Mouse (Mus musculus) myocyte (in vitro differentiated cells): ENCODE results near the gene Dlg2. TPM values are rescaled to one million over a fixed set of nuclear protein-coding genes. Genes with fewer than 3 reads are reported as not detected.

Experiments used
- H3K27me3 ChIP-seq: one replicate; pipeline ENCODE4 v1.6.1; 2011; ENCODE audit not compliant: control insufficient read depth, insufficient read depth, insufficient read length
- H3K36me3 ChIP-seq: one replicate; pipeline ENCODE4 v1.6.1; 2011; ENCODE audit not compliant: control insufficient read depth, insufficient read depth
- H3K4me2 ChIP-seq: one replicate; pipeline ENCODE4 v1.6.1; 2011; ENCODE audit warnings: low read depth, control low read depth
- H3K4me3 ChIP-seq: one replicate; pipeline ENCODE4 v1.5.1; 2011; ENCODE audit warnings: mild to moderate bottlenecking, control low read depth, moderate library complexity
- H3K79me2 ChIP-seq: one replicate; pipeline ENCODE4 v1.6.1; 2011; ENCODE audit not compliant: control insufficient read depth, insufficient read depth
- H3ac ChIP-seq: one replicate; pipeline ENCODE4 v1.6.1; 2011; ENCODE audit not compliant: control insufficient read depth, insufficient read length
- CEBPB ChIP-seq: IDR thresholded peaks from 2 replicates; pipeline ENCODE4 v1.6.1; 2011; ENCODE audit warnings: mild to moderate bottlenecking, moderate library complexity; ENCODE audit not compliant: poor library complexity, insufficient read depth, severe bottlenecking
- E2F4 ChIP-seq: IDR thresholded peaks from one replicate; pipeline ENCODE4 v1.6.1; 2011; ENCODE audit warnings: mild to moderate bottlenecking, control low read depth, moderate library complexity; ENCODE audit not compliant: insufficient read depth
- MAX ChIP-seq: IDR thresholded peaks from one replicate; pipeline ENCODE4 v1.6.1; 2011; ENCODE audit warnings: low read depth, mild to moderate bottlenecking, control low read depth
- MYOD1 ChIP-seq, 3 experiments: IDR thresholded peaks; one replicate each; pipeline ENCODE4 v1.6.1; 2011; ENCODE audit warnings: control low read depth in 2 of 3, low read depth in 2 of 3, mild to moderate bottlenecking in 2 of 3, moderate library complexity in 1 of 3; ENCODE audit not compliant: insufficient read length in 2 of 3, control insufficient read depth in 1 of 3
- MYOG ChIP-seq, 3 experiments: IDR thresholded peaks; one replicate each; pipeline ENCODE4 v1.6.1; 2011; ENCODE audit warnings: control low read depth in 2 of 3, low read depth in 2 of 3, mild to moderate bottlenecking in 2 of 3; ENCODE audit not compliant: insufficient read length in 2 of 3, control insufficient read depth in 1 of 3, insufficient read depth in 1 of 3
- POLR2A ChIP-seq: IDR thresholded peaks from one replicate; pipeline ENCODE4 v1.6.1; 2011; ENCODE audit warnings: low read depth, mild to moderate bottlenecking, control low read depth, moderate library complexity; ENCODE audit not compliant: insufficient read length
- POLR2AphosphoS2 ChIP-seq: IDR thresholded peaks from one replicate; pipeline ENCODE4 v1.6.1; 2011; ENCODE audit warnings: low read depth, control low read depth; ENCODE audit not compliant: insufficient read length
- REST ChIP-seq: IDR thresholded peaks from one replicate; pipeline ENCODE4 v1.6.1; 2011; ENCODE audit warnings: mild to moderate bottlenecking, control low read depth, moderate library complexity; ENCODE audit not compliant: insufficient read depth, insufficient read length
- SRF ChIP-seq: IDR thresholded peaks from one replicate; pipeline ENCODE4 v1.6.1; 2011; ENCODE audit warnings: low read depth; ENCODE audit not compliant: control insufficient read depth, insufficient read length
- TCF12 ChIP-seq: IDR thresholded peaks from one replicate; pipeline ENCODE4 v1.6.1; 2011; ENCODE audit warnings: mild to moderate bottlenecking, control low read depth; ENCODE audit not compliant: poor library complexity, insufficient read depth, severe bottlenecking
- TCF3 ChIP-seq: IDR thresholded peaks from one replicate; pipeline ENCODE4 v1.6.1; 2011; ENCODE audit warnings: low read depth, control low read depth; ENCODE audit not compliant: insufficient read length
- USF1 ChIP-seq: IDR thresholded peaks from one replicate; pipeline ENCODE4 v1.6.1; 2011; ENCODE audit warnings: low read depth, mild to moderate bottlenecking, control low read depth, moderate library complexity
- polyA plus RNA-seq: library from polyadenylated mRNA; unstranded; fragments of >200 nt; fragmentation: generic; extraction: Trizol; gene quantifications from one replicate; pipeline ENCODE4 v1.2.1, GENCODE M21; 2012; ENCODE audit warnings: missing spikeins

Gene Dlg2
- polyA plus RNA-seq, 1 experiment = 0.65 TPM

- Histone ChIP-seq H3ac (no peak overlapping the region), H3K27me3 (no peaks in the 10 kb centered on the region), H3K4me2 (no peak overlapping the region), H3K4me3 (no peak overlapping the region), H3K36me3 (no peaks in the 10 kb centered on the region), H3K79me2 (no peaks in the 10 kb centered on the region)
- no peak for TF ChIP-seq REST
- no peak for TF ChIP-seq MAX
- TF ChIP-seq SRF = no peak
- TF ChIP-seq E2F4 = no peak
- no peak for TF ChIP-seq POLR2A
- no peak for TF ChIP-seq USF1
- TF ChIP-seq TCF3 = no peak
Observed at GRCm38 (mm10) chr7:92441611-92442010, 1965.1 kb downstream of the Dlg2 start.

- Histone ChIP-seq H3K27me3 (no peaks in the 10 kb centered on the region), H3K36me3 (no peaks in the 10 kb centered on the region), H3ac (no peak overlapping the region), H3K79me2 (no peaks in the 10 kb centered on the region), H3K4me2 (no peak overlapping the region), H3K4me3 (no peak overlapping the region)
- TF ChIP-seq POLR2A = no peak
Observed at GRCm38 (mm10) chr7:92442082-92442481, 1965.6 kb downstream of the Dlg2 start.

- Histone ChIP-seq H3ac (no peak overlapping the region), H3K27me3 (no peaks in the 10 kb centered on the region), H3K36me3 (no peaks in the 10 kb centered on the region), H3K79me2 (no peaks in the 10 kb centered on the region), H3K4me2 (no peak overlapping the region), H3K4me3 (no peak overlapping the region)
- TF ChIP-seq CEBPB = 0 out of 2 replicates have a peak, but pooled peaks have one; percentile 21
- no peak for TF ChIP-seq USF1
Observed at GRCm38 (mm10) chr7:92447938-92448337, 1971.5 kb downstream of the Dlg2 start.

GRCm38 (mm10) chr7:92448782-92449575 lies 1972.5 kb downstream of the Dlg2 start:
- H3ac ChIP-seq = no peak overlapping the region
- no peaks in the 10 kb centered on the region for H3K79me2 ChIP-seq
- H3K27me3 ChIP-seq = no peaks in the 10 kb centered on the region
- no peaks in the 10 kb centered on the region for H3K36me3 ChIP-seq
- no peak overlapping the region for H3K4me2 ChIP-seq
- TF ChIP-seq REST = no peak
- TF ChIP-seq POLR2A = no peak
- no peak for TF ChIP-seq MYOD1 (IDR thresholded peaks at IDR 0.05; ENCODE audit: control insufficient read depth in 1 of 3, insufficient read length in 2 of 3, low read depth in 2 of 3)
- TF ChIP-seq MYOG (IDR thresholded peaks at IDR 0.05; ENCODE audit: control insufficient read depth in 1 of 3, insufficient read depth in 1 of 3, insufficient read length in 2 of 3, low read depth in 2 of 3) = no peak
- no peak for TF ChIP-seq USF1
- no peak for TF ChIP-seq TCF3
- H3K4me3 ChIP-seq = no peak overlapping the region

GRCm38 (mm10) chr7:92454176-92454575 lies 1977.7 kb downstream of the Dlg2 start:
- H3K4me2 ChIP-seq = peak overlapping the region; percentile 44
- H3K79me2 ChIP-seq = no peaks in the 10 kb centered on the region
- H3K27me3 ChIP-seq = no peaks in the 10 kb centered on the region
- H3K4me3 ChIP-seq = no peak overlapping the region
- no peaks in the 10 kb centered on the region for H3K36me3 ChIP-seq
- TF ChIP-seq SRF = no peak
- TF ChIP-seq REST = no peak
- TF ChIP-seq TCF12 = no peak
- no peak for TF ChIP-seq USF1
- no peak for TF ChIP-seq E2F4
- no peak for TF ChIP-seq MYOD1 (IDR thresholded peaks at IDR 0.05; ENCODE audit: control insufficient read depth in 1 of 3, insufficient read length in 2 of 3, low read depth in 2 of 3)
- no peak for TF ChIP-seq POLR2AphosphoS2
- no peak for TF ChIP-seq MAX
- no peak for TF ChIP-seq TCF3
- TF ChIP-seq MYOG (IDR thresholded peaks at IDR 0.05; ENCODE audit: control insufficient read depth in 1 of 3, insufficient read depth in 1 of 3, insufficient read length in 2 of 3, low read depth in 2 of 3) = no peak
- TF ChIP-seq CEBPB = no peak
- no peak for TF ChIP-seq POLR2A
- no peak overlapping the region for H3ac ChIP-seq

- H3ac ChIP-seq = no peak overlapping the region
- TF ChIP-seq MAX = no peak
- no peak for TF ChIP-seq REST
- no peak for TF ChIP-seq E2F4
- no peak for TF ChIP-seq TCF3
- TF ChIP-seq POLR2A = no peak
- TF ChIP-seq TCF12 = no peak
- H3K4me2 ChIP-seq = no peak overlapping the region
- H3K27me3 ChIP-seq = no peaks in the 10 kb centered on the region
- H3K36me3 ChIP-seq = no peaks in the 10 kb centered on the region
- H3K79me2 ChIP-seq = no peaks in the 10 kb centered on the region
- H3K4me3 ChIP-seq = no peak overlapping the region
Observed at GRCm38 (mm10) chr7:92455927-92456326, 1979.5 kb downstream of the Dlg2 start.
